Mouse (Mus musculus) limb, embryonic 11.5 days (tissue): ENCODE data around the gene Gm10322. TPM values are rescaled to one million over a fixed set of nuclear protein-coding genes. Genes with fewer than 3 reads are reported as not detected.

Source experiments
- ATAC-seq: fragments of 200-750 bp; cut with Nextera tagmentation; 2 replicates; pipeline ENCODE4 v1.8.0; 2017; ENCODE audit warnings: low read depth; ENCODE audit not compliant: insufficient number of reproducible peaks, low FRiP score, low TSS enrichment
- DNase-seq: peaks from one replicate; pipeline ENCODE4 v3.0.0-alpha.2; 2015; ENCODE audit warnings: low spot score
- H3K27ac ChIP-seq: fragments of 300-500 bp; sonication (generic); replicated peaks from 2 replicates; pipeline ENCODE4 v1.5.1; 2014; ENCODE audit warnings: low read depth, mild to moderate bottlenecking, low read length
- H3K27me3 ChIP-seq: fragments of 300-500 bp; sonication (generic); 2 replicates; pipeline ENCODE4 v1.6.1; 2014; ENCODE audit warnings: mild to moderate bottlenecking, low read length, mixed read lengths; ENCODE audit not compliant: control insufficient read depth, insufficient read depth
- H3K36me3 ChIP-seq: fragments of 300-500 bp; sonication (generic); 2 replicates; pipeline ENCODE4 v1.6.1; 2014; ENCODE audit warnings: mild to moderate bottlenecking, low read length, moderate library complexity, mixed read lengths; ENCODE audit not compliant: control insufficient read depth, insufficient read depth
- H3K4me1 ChIP-seq: fragments of 300-500 bp; sonication (generic); 2 replicates; pipeline ENCODE4 v1.6.1; 2014; ENCODE audit warnings: low read length, mixed read lengths; ENCODE audit not compliant: control insufficient read depth, insufficient read depth
- H3K4me2 ChIP-seq: fragments of 300-500 bp; sonication (generic); 2 replicates; pipeline ENCODE4 v1.6.1; 2014; ENCODE audit warnings: low read depth, mild to moderate bottlenecking, moderate library complexity; ENCODE audit not compliant: severe bottlenecking
- H3K4me3 ChIP-seq: fragments of 300-500 bp; sonication (generic); 2 replicates; pipeline ENCODE4 v1.5.1; 2014; ENCODE audit warnings: low read depth, low read length
- H3K9ac ChIP-seq: fragments of 300-500 bp; sonication (generic); 2 replicates; pipeline ENCODE4 v1.6.1; 2014; ENCODE audit warnings: mild to moderate bottlenecking, low read length
- H3K9me3 ChIP-seq: fragments of 300-500 bp; sonication (generic); 2 replicates; pipeline ENCODE4 v1.6.1; 2016; ENCODE audit warnings: low read length; ENCODE audit not compliant: control insufficient read depth
- WGBS: fragments of 180-500 bp; shearing (Covaris S2); extraction: QIAGEN DNeasy Blood & Tissue Kit; methylation state at CpG from one replicate; pipeline ENCODE4 v1.1.7; 2014; 5-methylcytosine and 5-hydroxymethylcytosine counted together
- polyA plus RNA-seq: library from polyadenylated mRNA; unstranded; fragments of >200 nt; fragmentation: Nextera tagmentation; extraction: Ambion mirVana; gene quantifications from 2 replicates; pipeline ENCODE4 v1.2.1, GENCODE M21; 2014

Gm10322 gene
- polyA plus RNA-seq, 1 experiment from 2014 or later = not detected

- Histone ChIP-seq H3K4me3 (no peak overlapping the region), H3K36me3 (no peaks in the 10 kb centered on the region), H3K9me3 (no peaks in the 10 kb centered on the region), H3K9ac (no peak overlapping the region), H3K4me1 (no peaks in the 10 kb centered on the region), H3K4me2 (no peak overlapping the region), H3K27me3 (no peaks in the 10 kb centered on the region), H3K27ac (no peak overlapping the region)
- ATAC-seq = no peak
- 73% methylated on average over 2 of the region's 2 CpGs for WGBS
- no peak for DNase-seq
Observed at GRCm38 (mm10) chr10:59644710-59645109, 28.8 kb downstream of the Gm10322 start.

GRCm38 (mm10) chr10:59645153-59645552, 29.3 kb downstream of the Gm10322 start:
- Histone ChIP-seq H3K4me2 (no peak overlapping the region), H3K9ac (no peak overlapping the region), H3K4me1 (no peaks in the 10 kb centered on the region), H3K27ac (no peak overlapping the region), H3K4me3 (no peak overlapping the region), H3K36me3 (no peaks in the 10 kb centered on the region), H3K9me3 (no peaks in the 10 kb centered on the region), H3K27me3 (no peaks in the 10 kb centered on the region)
- 83% methylated on average over 4 of the region's 4 CpGs for WGBS
- ATAC-seq (no peak), DNase-seq (no peak)

- H3K4me2 ChIP-seq = no peak overlapping the region
- WGBS = 88% methylated on average over 5 of the region's 5 CpGs
Observed at GRCm38 (mm10) chr10:59646821-59647378, 31.0 kb downstream of the Gm10322 start.

GRCm38 (mm10) chr10:59656799-59657198, 40.9 kb downstream of the Gm10322 start:
- ATAC-seq (no peak), DNase-seq (no peak)
- no peaks in the 10 kb centered on the region for H3K4me1 ChIP-seq
- H3K4me3 ChIP-seq = no peak overlapping the region
- no peak overlapping the region for H3K27ac ChIP-seq
- H3K9ac ChIP-seq = no peak overlapping the region
- no peaks in the 10 kb centered on the region for H3K27me3 ChIP-seq
- WGBS = 81% methylated on average over 13 of the region's 13 CpGs
- H3K9me3 ChIP-seq = no peaks in the 10 kb centered on the region
- no peak overlapping the region for H3K4me2 ChIP-seq
- no peaks in the 10 kb centered on the region for H3K36me3 ChIP-seq

More at GRCm38 (mm10) chr10:59646821-59647378, 31.0 kb downstream of the Gm10322 start:
- Histone ChIP-seq H3K4me3 (no peak overlapping the region), H3K9me3 (no peaks in the 10 kb centered on the region), H3K27ac (no peak overlapping the region), H3K9ac (no peak overlapping the region), H3K4me1 (no peaks in the 10 kb centered on the region), H3K27me3 (no peaks in the 10 kb centered on the region), H3K36me3 (no peaks in the 10 kb centered on the region)
- DNase-seq = no peak
- no peak for ATAC-seq

GRCm38 (mm10) chr10:59664765-59665164, 48.9 kb downstream of the Gm10322 start:
- no peak for ATAC-seq

GRCm38 (mm10) chr10:59665503-59666291, 49.8 kb downstream of the Gm10322 start:
- 82% methylated on average over 13 of the region's 13 CpGs for WGBS
- Histone ChIP-seq H3K27me3 (no peaks in the 10 kb centered on the region), H3K9ac (no peak overlapping the region), H3K27ac (no peak overlapping the region), H3K36me3 (no peaks in the 10 kb centered on the region), H3K4me1 (no peaks in the 10 kb centered on the region), H3K4me3 (no peak overlapping the region), H3K9me3 (no peaks in the 10 kb centered on the region), H3K4me2 (no peak overlapping the region)
- DNase-seq (no peak), ATAC-seq (no peak)

More at GRCm38 (mm10) chr10:59664765-59665164, 48.9 kb downstream of the Gm10322 start:
- Histone ChIP-seq H3K27me3 (no peaks in the 10 kb centered on the region), H3K4me1 (no peaks in the 10 kb centered on the region), H3K4me3 (no peak overlapping the region), H3K9me3 (no peaks in the 10 kb centered on the region), H3K4me2 (no peak overlapping the region), H3K27ac (no peak overlapping the region), H3K9ac (no peak overlapping the region), H3K36me3 (no peaks in the 10 kb centered on the region)
- no peak for DNase-seq
- WGBS = 73% methylated on average over 2 of the region's 2 CpGs

Other genes with a start within 250 kb of the Gm10322 start
- gene Gm10273, start 220.4 kb upstream of the Gm10322 start, polyA plus RNA-seq = 2.3 and 5.1 TPM in 2 replicates
- not detected in 2 replicates for gene Pla2g12b, start 212.4 kb upstream of the Gm10322 start, polyA plus RNA-seq
- gene Oit3, start 174.3 kb upstream of the Gm10322 start, polyA plus RNA-seq = 0.31 and 1.1 TPM in 2 replicates
- gene Mcu, start 629 bp downstream of the Gm10322 start, polyA plus RNA-seq = 34.0 and 34.8 TPM in 2 replicates
- gene Micu1, start 86.4 kb downstream of the Gm10322 start, polyA plus RNA-seq = 50.4 and 55.7 TPM in 2 replicates